Mouse (Mus musculus): ENCODE measurements around the gene Vmn2r8. TPM values are rescaled to one million over a fixed set of nuclear protein-coding genes. Genes with fewer than 3 reads are reported as not detected.
"Not testable (repeated sequence)": the region's sequence is repeated elsewhere in the genome, so short reads cannot be mapped to it uniquely, and the experiment has no call there.

Gene Vmn2r8
- not detected in 2 replicates for polyA plus RNA-seq (2015; fragmentation: Nextera tagmentation; extraction: Ambion mirVana)

DNA sequence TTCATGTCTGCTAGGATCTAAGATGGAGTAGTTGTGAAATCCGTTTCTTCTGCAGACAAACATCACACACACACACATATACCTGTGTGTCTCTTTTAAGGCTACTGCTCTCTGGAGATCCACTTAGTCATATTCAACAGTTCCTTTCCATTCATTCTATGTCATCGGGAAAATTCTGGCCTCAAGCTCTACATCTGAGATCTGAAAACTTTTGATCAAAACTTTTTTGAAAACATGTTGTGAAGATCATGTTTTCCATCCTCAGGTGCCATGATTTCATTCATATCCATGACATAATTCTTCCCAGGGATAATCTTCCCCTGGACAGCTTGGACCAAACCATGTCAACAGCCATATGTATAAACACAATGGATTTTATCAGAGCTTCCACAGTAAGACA is at the start of gene Vmn2r8:
Gene Vmn2r8 (minus strand): TSS at position 101 of the 400 bp plus-strand sequence.
- not testable (repeated sequence) for H3K4me1 ChIP-seq (ENCODE audit: control insufficient read depth, insufficient read depth, low read length); H3K27ac ChIP-seq (ENCODE audit: low read length); H3K9me3 ChIP-seq (replicated peaks; ENCODE audit: control insufficient read depth, low read length); ATAC-seq (replicated peaks; ENCODE audit: extremely low read depth, insufficient read depth, low FRiP score); H3K27me3 ChIP-seq (ENCODE audit: control insufficient read depth, insufficient read depth, low read length); H3K9ac ChIP-seq (ENCODE audit: low read length); H3K4me3 ChIP-seq (ENCODE audit: low read length); H3K36me3 ChIP-seq (ENCODE audit: control insufficient read depth, insufficient read depth); H3K4me2 ChIP-seq (ENCODE audit: low read depth, low read length)
- WGBS = 63% methylated on average over 2 of the region's 2 CpGs

DNA sequence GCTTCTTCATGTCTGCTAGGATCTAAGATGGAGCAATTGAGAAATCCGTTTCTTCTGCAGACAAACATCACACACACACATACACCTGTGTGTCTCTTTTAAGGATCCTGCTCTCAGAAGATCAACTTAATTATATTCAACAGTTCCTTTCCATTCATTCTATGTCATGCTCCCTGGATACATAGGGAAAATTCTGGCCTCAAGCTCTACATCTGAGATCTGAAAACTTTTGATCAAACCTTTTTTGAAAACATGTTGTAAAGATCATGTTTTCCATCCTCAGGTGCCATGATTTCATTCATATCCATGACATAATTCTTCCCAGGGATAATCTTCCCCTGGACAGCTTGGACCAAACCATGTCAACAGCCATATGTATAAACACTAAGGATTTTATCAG is 43.9 kb upstream of the Vmn2r8 start, which contains the start of gene Vmn2r9:
Gene Vmn2r9 (minus strand): TSS at position 101 of the 400 bp plus-strand sequence.
- WGBS = 52% methylated on average over 1 of the region's 1 CpGs
- H3K4me3 ChIP-seq (ENCODE audit: low read length); H3K4me2 ChIP-seq (ENCODE audit: low read depth, low read length); H3K27me3 ChIP-seq (ENCODE audit: control insufficient read depth, insufficient read depth, low read length); H3K9ac ChIP-seq (ENCODE audit: low read length); H3K27ac ChIP-seq (ENCODE audit: low read length); H3K4me1 ChIP-seq (ENCODE audit: control insufficient read depth, insufficient read depth, low read length); H3K9me3 ChIP-seq (replicated peaks; ENCODE audit: control insufficient read depth, low read length); H3K36me3 ChIP-seq (ENCODE audit: control insufficient read depth, insufficient read depth); ATAC-seq (replicated peaks; ENCODE audit: extremely low read depth, insufficient read depth, low FRiP score): not testable (repeated sequence)

DNA sequence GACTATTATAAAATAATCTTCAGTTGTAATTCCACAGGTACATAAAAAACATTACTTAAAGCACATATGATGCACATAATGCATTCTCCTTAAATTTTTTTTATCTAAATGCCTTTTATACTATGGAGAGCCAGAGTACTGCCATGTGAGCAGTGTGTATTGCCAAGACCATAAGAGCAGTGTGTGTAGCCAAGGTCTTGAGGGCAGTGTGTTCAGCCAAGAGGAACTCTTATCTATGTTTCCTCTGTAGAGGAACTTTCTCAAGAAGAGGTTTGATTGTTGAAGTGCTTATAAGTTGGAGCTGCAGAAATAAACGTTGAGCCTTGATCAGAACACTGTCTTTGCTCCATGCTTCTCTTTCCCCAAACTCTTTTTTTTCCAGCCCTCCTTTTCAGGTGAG is 40.8 kb upstream of the Vmn2r8 start:
- no peak for ATAC-seq (replicated peaks; ENCODE audit: extremely low read depth, insufficient read depth, low FRiP score)
- Histone ChIP-seq H3K4me1 (ENCODE audit: control insufficient read depth, insufficient read depth, low read length) (no peaks in the 10 kb centered on the region), H3K36me3 (ENCODE audit: control insufficient read depth, insufficient read depth) (no peaks in the 10 kb centered on the region), H3K27ac (ENCODE audit: low read length) (no peak overlapping the region), H3K27me3 (ENCODE audit: control insufficient read depth, insufficient read depth, low read length) (no peaks in the 10 kb centered on the region), H3K9me3 (replicated peaks; ENCODE audit: control insufficient read depth, low read length) (no peaks in the 10 kb centered on the region), H3K4me3 (ENCODE audit: low read length) (no peak overlapping the region), H3K9ac (ENCODE audit: low read length) (no peak overlapping the region), H3K4me2 (ENCODE audit: low read depth, low read length) (no peak overlapping the region)
- 32% methylated on average over 1 of the region's 1 CpGs for WGBS

GRCm38 (mm10) chr5:108836156-108836555 is 27.5 kb upstream of the Vmn2r8 start:
- WGBS = 67% methylated on average over 1 of the region's 1 CpGs
- Histone ChIP-seq H3K9ac (ENCODE audit: low read length) (no peak overlapping the region), H3K27me3 (ENCODE audit: control insufficient read depth, insufficient read depth, low read length) (no peaks in the 10 kb centered on the region), H3K36me3 (ENCODE audit: control insufficient read depth, insufficient read depth) (no peaks in the 10 kb centered on the region), H3K4me2 (ENCODE audit: low read depth, low read length) (no peak overlapping the region), H3K9me3 (replicated peaks; ENCODE audit: control insufficient read depth, low read length) (no peaks in the 10 kb centered on the region), H3K4me1 (ENCODE audit: control insufficient read depth, insufficient read depth, low read length) (no peaks in the 10 kb centered on the region), H3K27ac (ENCODE audit: low read length) (no peak overlapping the region), H3K4me3 (ENCODE audit: low read length) (no peak overlapping the region)
- no peak for ATAC-seq (replicated peaks; ENCODE audit: extremely low read depth, insufficient read depth, low FRiP score)

DNA sequence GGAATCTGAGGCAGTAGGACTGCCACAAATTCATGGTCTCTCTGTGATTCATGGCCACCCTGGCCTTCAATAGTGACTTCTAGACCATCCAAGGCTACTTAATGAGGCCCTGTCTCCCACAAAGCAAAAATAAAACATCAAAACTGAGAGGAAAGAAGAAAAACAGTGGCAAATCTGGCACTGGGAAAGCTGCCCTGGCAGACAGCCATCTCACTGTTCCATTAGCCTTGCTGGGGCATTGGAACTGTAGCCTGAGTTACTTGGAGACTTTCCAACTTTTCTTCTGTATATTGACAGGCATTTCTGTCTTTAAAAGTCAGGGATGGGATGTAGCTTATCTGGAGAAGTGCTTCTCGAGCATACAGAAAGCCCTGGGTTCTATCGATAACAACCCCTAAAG is 14.6 kb upstream of the Vmn2r8 start:
- Histone ChIP-seq H3K27me3 (ENCODE audit: control insufficient read depth, insufficient read depth, low read length) (no peaks in the 10 kb centered on the region), H3K4me3 (ENCODE audit: low read length) (no peak overlapping the region), H3K9me3 (replicated peaks; ENCODE audit: control insufficient read depth, low read length) (no peaks in the 10 kb centered on the region), H3K27ac (ENCODE audit: low read length) (no peak overlapping the region), H3K9ac (ENCODE audit: low read length) (no peak overlapping the region), H3K4me2 (ENCODE audit: low read depth, low read length) (no peak overlapping the region), H3K36me3 (ENCODE audit: control insufficient read depth, insufficient read depth) (no peaks in the 10 kb centered on the region), H3K4me1 (ENCODE audit: control insufficient read depth, insufficient read depth, low read length) (no peaks in the 10 kb centered on the region)
- 59% methylated on average over 2 of the region's 2 CpGs for WGBS
- no peak for ATAC-seq (replicated peaks; ENCODE audit: extremely low read depth, insufficient read depth, low FRiP score)

GRCm38 (mm10) chr5:108803646-108804045 is 5.0 kb downstream of the Vmn2r8 start:
- H3K4me1 ChIP-seq (ENCODE audit: control insufficient read depth, insufficient read depth, low read length) = no peaks in the 10 kb centered on the region
- ATAC-seq (replicated peaks; ENCODE audit: extremely low read depth, insufficient read depth, low FRiP score) = no peak
- H3K4me2 ChIP-seq (ENCODE audit: low read depth, low read length) = no peak overlapping the region
- 22% methylated on average over 1 of the region's 1 CpGs for WGBS
- no peak overlapping the region for H3K9ac ChIP-seq (ENCODE audit: low read length)
- no peak overlapping the region for H3K27ac ChIP-seq (ENCODE audit: low read length)
- no peaks in the 10 kb centered on the region for H3K9me3 ChIP-seq (replicated peaks; ENCODE audit: control insufficient read depth, low read length)
- no peak overlapping the region for H3K4me3 ChIP-seq (ENCODE audit: low read length)
- no peaks in the 10 kb centered on the region for H3K27me3 ChIP-seq (ENCODE audit: control insufficient read depth, insufficient read depth, low read length)
- no peaks in the 10 kb centered on the region for H3K36me3 ChIP-seq (ENCODE audit: control insufficient read depth, insufficient read depth)

DNA sequence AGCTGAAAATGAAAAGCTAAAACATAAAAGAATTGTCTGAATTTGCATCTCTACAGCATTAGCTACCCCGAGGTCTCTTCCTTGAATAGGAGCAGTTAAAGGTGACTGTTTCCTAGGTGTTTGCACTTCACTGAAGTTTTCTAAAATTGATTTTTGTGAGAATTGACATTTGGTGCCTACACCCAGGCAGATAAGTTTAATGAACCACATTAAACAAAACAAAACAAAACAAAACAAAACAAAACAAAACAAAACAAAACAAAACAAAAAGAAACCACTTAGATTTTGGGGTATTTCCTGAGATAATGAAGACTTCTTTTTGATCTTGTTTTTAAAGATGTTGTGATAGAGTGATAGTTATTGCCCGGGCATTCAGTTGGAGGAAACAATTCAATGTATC is 13.4 kb downstream of the Vmn2r8 start, which contains the start of gene Tmed11:
Gene Tmed11 (minus strand): TSS at position 101 of the 400 bp plus-strand sequence.
- not testable (repeated sequence) for H3K9ac ChIP-seq (ENCODE audit: low read length); H3K27ac ChIP-seq (ENCODE audit: low read length); H3K36me3 ChIP-seq (ENCODE audit: control insufficient read depth, insufficient read depth); H3K4me2 ChIP-seq (ENCODE audit: low read depth, low read length); ATAC-seq (replicated peaks; ENCODE audit: extremely low read depth, insufficient read depth, low FRiP score); H3K27me3 ChIP-seq (ENCODE audit: control insufficient read depth, insufficient read depth, low read length); H3K9me3 ChIP-seq (replicated peaks; ENCODE audit: control insufficient read depth, low read length); H3K4me1 ChIP-seq (ENCODE audit: control insufficient read depth, insufficient read depth, low read length); H3K4me3 ChIP-seq (ENCODE audit: low read length)
- WGBS = 61% methylated on average over 2 of the region's 2 CpGs

GRCm38 (mm10) chr5:108790385-108790784 is 18.3 kb downstream of the Vmn2r8 start:
- H3K9ac ChIP-seq (ENCODE audit: low read length); H3K27me3 ChIP-seq (ENCODE audit: control insufficient read depth, insufficient read depth, low read length); H3K4me1 ChIP-seq (ENCODE audit: control insufficient read depth, insufficient read depth, low read length); H3K4me2 ChIP-seq (ENCODE audit: low read depth, low read length); H3K27ac ChIP-seq (ENCODE audit: low read length); ATAC-seq (replicated peaks; ENCODE audit: extremely low read depth, insufficient read depth, low FRiP score); H3K9me3 ChIP-seq (replicated peaks; ENCODE audit: control insufficient read depth, low read length); H3K4me3 ChIP-seq (ENCODE audit: low read length); H3K36me3 ChIP-seq (ENCODE audit: control insufficient read depth, insufficient read depth): not testable (repeated sequence)
- 25% methylated on average over 1 of the region's 1 CpGs for WGBS

- Histone ChIP-seq H3K4me2 (ENCODE audit: low read depth, low read length) (no peak within 1 kb of the TSS), H3K36me3 (ENCODE audit: control insufficient read depth, insufficient read depth) (no peaks in the 10 kb centered on the region), H3K4me3 (ENCODE audit: low read length) (no peak within 1 kb of the TSS), H3K27me3 (ENCODE audit: control insufficient read depth, insufficient read depth, low read length) (no peaks in the 10 kb centered on the region), H3K4me1 (ENCODE audit: control insufficient read depth, insufficient read depth, low read length) (no peaks in the 10 kb centered on the region), H3K9ac (ENCODE audit: low read length) (no peak within 1 kb of the TSS), H3K9me3 (replicated peaks; ENCODE audit: control insufficient read depth, low read length) (no peaks in the 10 kb centered on the region), H3K27ac (ENCODE audit: low read length) (no peak within 1 kb of the TSS)
- 67% methylated on average over 40 of the region's 40 CpGs for WGBS
- no peak for ATAC-seq (replicated peaks; ENCODE audit: extremely low read depth, insufficient read depth, low FRiP score)
Measured at GRCm38 (mm10) chr5:108774630-108775306, 33.9 kb downstream of the Vmn2r8 start, which contains the start of gene Rnf212. Gene Rnf212, minus strand, starts transcription at chr5:108774982.

Data from heart, embryonic 16.5 days (tissue).